Mouse (Mus musculus) heart, postnatal 0 days (tissue): ENCODE results near the gene Gata2.

Source experiments
- CTCF ChIP-seq: IDR thresholded peaks from 2 replicates; pipeline ENCODE4 v1.5.1; 2016; ENCODE audit warnings: antibody characterized with exemption, control low read depth, low read depth
- EP300 ChIP-seq: IDR thresholded peaks from 2 replicates; pipeline ENCODE4 v1.6.1; 2016; ENCODE audit warnings: antibody characterized with exemption, low read depth

DNA sequence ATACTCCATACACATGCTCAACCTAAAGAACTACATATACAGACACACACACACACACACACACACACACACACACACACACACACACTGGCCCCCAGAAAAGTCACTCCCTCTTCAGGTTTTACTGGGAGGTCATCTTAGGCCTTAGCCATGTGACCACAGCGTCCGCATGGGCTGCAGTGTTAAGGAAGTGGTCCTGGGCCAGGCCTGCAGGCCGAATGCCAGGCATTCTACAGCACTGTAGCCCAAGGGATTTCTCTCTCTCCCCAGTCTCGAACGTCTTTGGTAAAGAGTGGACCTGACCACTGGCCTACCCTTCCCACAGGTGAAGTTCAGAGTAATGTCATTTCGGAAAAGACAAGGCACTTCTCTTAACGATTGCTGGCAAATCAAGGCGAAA, 47.1 kb upstream of the Gata2 start:
- TF ChIP-seq EP300 (peak; percentile 11; the same call in 1 of the 2 replicates), CTCF (no peak)
